ENCODE assay signal across 21 mouse cellular contexts in genomic region chr7:29340247-29340646, GRCm38 (mm10). TPM values are rescaled to one million over a fixed set of nuclear protein-coding genes. Genes with fewer than 3 reads are reported as not detected.
A peak's percentile ranks its signal among the peaks of the same experiment; 100 is the strongest.
DNase-seq lines count a peak whose midpoint lies in the region; ATAC-seq and TF ChIP-seq lines count a peak whose summit lies in the region.
"Had no signal": no experiment of that assay in that cellular context is flagged by ENCODE, and none has a peak within 500 bp of the region (broad histone marks: within the 10 kb centered on the region; RNA-seq: fewer than 3 reads in every experiment).

No protein-coding gene starts in this region.

- DNase-seq in forebrain, embryonic 10.5 days (ENCODE audit: extremely low spot score, low spot score), result no peak
- peak; percentile 28 for DNase-seq in midbrain, embryonic 11.5 days (ENCODE audit: low spot score, missing footprints)
- DNase-seq in midbrain, postnatal 0 days (ENCODE audit: low spot score), result no peak
- peak; percentile 21 for DNase-seq in MEL (ENCODE audit: low read depth, low spot score)
- DNase-seq in kidney, adult 8-10 months, result no peak
- DNase-seq: cerebellum, adult 11 months; cerebellum, adult 8-10 months; cerebellum, postnatal 14 days; embryo, embryonic 11 days; gastrocnemius, postnatal 14 days; heart, postnatal 36 days had no signal

- no peak for TF ChIP-seq POLR2A in MEL (IDR thresholded peaks at IDR 0.05; ENCODE audit: control insufficient read depth in 1 of 2, insufficient read depth in 1 of 2, low read depth in 1 of 2, low read length in 2 of 2, poor library complexity in 1 of 2)

- WGBS in forebrain, embryonic 10.5 days, result 88% methylated on average over 9 of the region's 9 CpGs
- WGBS in forebrain, embryonic 13.5 days, result 91% methylated on average over 9 of the region's 9 CpGs
- 95% methylated on average over 9 of the region's 9 CpGs for WGBS in midbrain, embryonic 11.5 days
- 92% methylated on average over 9 of the region's 9 CpGs for WGBS in midbrain, postnatal 0 days
- WGBS in liver, embryonic 16.5 days (ENCODE audit: insufficient replicate concordance), result 77% methylated on average over 9 of the region's 9 CpGs

- TF ChIP-seq EP300 in MEL (IDR thresholded peaks at IDR 0.05; ENCODE audit: low read depth in 1 of 2, low read length in 2 of 2), result no peak

- no peak overlapping the region for H3K4me3 ChIP-seq in forebrain, embryonic 10.5 days
- no peak overlapping the region for H3K4me3 ChIP-seq in forebrain, embryonic 13.5 days
- no peak overlapping the region for H3K4me3 ChIP-seq in midbrain, embryonic 11.5 days (ENCODE audit: low read depth, low read length)
- H3K4me3 ChIP-seq in midbrain, postnatal 0 days (ENCODE audit: low read depth, low read length), result no peak overlapping the region
- peak overlapping the region; percentile 15 to 57; a peak in 1 of 4 replicates for H3K4me3 ChIP-seq in MEL (ENCODE audit: control insufficient read depth in 1 of 2, insufficient read depth in 1 of 2, low read depth in 2 of 2, low read length in 2 of 2)
- no peak overlapping the region for H3K4me3 ChIP-seq in liver, embryonic 16.5 days (ENCODE audit: low read depth, low read length)
- H3K4me3 ChIP-seq: embryonic facial prominence, embryonic 15.5 days; erythroblast, embryonic 14.5 days; heart, embryonic 13.5 days; hindbrain, embryonic 15.5 days had no signal

- H3K9ac ChIP-seq in forebrain, embryonic 13.5 days, result no peak overlapping the region
- no peak overlapping the region for H3K9ac ChIP-seq in midbrain, embryonic 11.5 days (ENCODE audit: low read length)
- no peak overlapping the region for H3K9ac ChIP-seq in midbrain, postnatal 0 days (replicated peaks; ENCODE audit: low read length, poor library complexity, severe bottlenecking)
- peak overlapping the region; percentile 83 for H3K9ac ChIP-seq in MEL (ENCODE audit: control insufficient read depth, low read depth, low read length, poor library complexity, severe bottlenecking)
- no peak overlapping the region for H3K9ac ChIP-seq in liver, embryonic 16.5 days (ENCODE audit: low read depth, low read length)
- H3K9ac ChIP-seq: embryonic facial prominence, embryonic 15.5 days; heart, embryonic 13.5 days; hindbrain, embryonic 15.5 days had no signal

- H3K79me2 ChIP-seq in MEL (ENCODE audit: control insufficient read depth, insufficient read depth, low read length, poor library complexity), result peaks cover 33% of the 10 kb centered on the region

- no peak for ATAC-seq in forebrain, embryonic 13.5 days
- no peak for ATAC-seq in midbrain, embryonic 11.5 days (ENCODE audit: low FRiP score)
- no peak for ATAC-seq in midbrain, postnatal 0 days (ENCODE audit: low FRiP score)
- ATAC-seq in liver, embryonic 16.5 days (ENCODE audit: low read depth), result no peak
- ATAC-seq: forebrain, embryonic 16.5 days; inflammation-experienced regulatory T-cells, adult 6 months had no signal

- TF ChIP-seq RAD21 in MEL (IDR thresholded peaks at IDR 0.05; ENCODE audit: low read depth, low read length), result no peak

- H3K4me1 ChIP-seq in forebrain, embryonic 10.5 days, result peaks cover 15% of the 10 kb centered on the region
- peaks cover 29% of the 10 kb centered on the region for H3K4me1 ChIP-seq in forebrain, embryonic 13.5 days
- no peaks in the 10 kb centered on the region for H3K4me1 ChIP-seq in midbrain, embryonic 11.5 days (ENCODE audit: control insufficient read depth, insufficient read depth, low read length)
- H3K4me1 ChIP-seq in midbrain, postnatal 0 days (ENCODE audit: insufficient read depth, low read length), result no peaks in the 10 kb centered on the region
- H3K4me1 ChIP-seq in MEL (ENCODE audit: control insufficient read depth in 1 of 2, insufficient read depth in 2 of 2, low read length in 2 of 2), result peaks cover 24 to 53% of the 10 kb centered on the region in 2 experiments
- peaks cover 68% of the 10 kb centered on the region for H3K4me1 ChIP-seq in liver, embryonic 16.5 days (ENCODE audit: control insufficient read depth, low read depth, low read length)

- peaks cover 41% of the 10 kb centered on the region for H3K36me3 ChIP-seq in forebrain, embryonic 10.5 days (replicated peaks)
- H3K36me3 ChIP-seq in forebrain, embryonic 13.5 days (ENCODE audit: poor library complexity, severe bottlenecking), result peaks cover 7% of the 10 kb centered on the region; the same call in 1 of the 2 replicates
- H3K36me3 ChIP-seq in midbrain, embryonic 11.5 days (ENCODE audit: control insufficient read depth, insufficient read depth, low read length), result no peaks in the 10 kb centered on the region
- H3K36me3 ChIP-seq in midbrain, postnatal 0 days (ENCODE audit: insufficient read depth, low read length), result peaks cover 22% of the 10 kb centered on the region
- H3K36me3 ChIP-seq in MEL (ENCODE audit: control insufficient read depth in 1 of 2, insufficient read depth in 2 of 2, low read length in 2 of 2), result peaks cover 0 to 42% of the 10 kb centered on the region in 2 experiments; a peak in 3 of 4 replicates
- no peaks in the 10 kb centered on the region for H3K36me3 ChIP-seq in liver, embryonic 16.5 days (ENCODE audit: control insufficient read depth, insufficient read depth)
- H3K36me3 ChIP-seq: heart, embryonic 13.5 days had no signal

- no peaks in the 10 kb centered on the region for H3K9me3 ChIP-seq in forebrain, embryonic 10.5 days
- no peaks in the 10 kb centered on the region for H3K9me3 ChIP-seq in forebrain, embryonic 13.5 days (replicated peaks)
- H3K9me3 ChIP-seq in midbrain, embryonic 11.5 days (ENCODE audit: control insufficient read depth, low read length), result no peaks in the 10 kb centered on the region
- no peaks in the 10 kb centered on the region for H3K9me3 ChIP-seq in midbrain, postnatal 0 days (ENCODE audit: low read length)
- no peaks in the 10 kb centered on the region for H3K9me3 ChIP-seq in MEL (replicated peaks; ENCODE audit: insufficient read depth, low read length)
- H3K9me3 ChIP-seq in liver, embryonic 16.5 days (replicated peaks; ENCODE audit: control insufficient read depth, low read length), result no peaks in the 10 kb centered on the region
- H3K9me3 ChIP-seq: embryonic facial prominence, embryonic 15.5 days; heart, embryonic 13.5 days; hindbrain, embryonic 15.5 days had no signal

- H3K27ac ChIP-seq in forebrain, embryonic 10.5 days, result 0 out of 2 replicates have a peak overlapping the region, but pooled peaks have one; percentile 3
- no peak overlapping the region for H3K27ac ChIP-seq in forebrain, embryonic 13.5 days
- H3K27ac ChIP-seq in midbrain, embryonic 11.5 days (ENCODE audit: low read depth, low read length), result no peak overlapping the region
- no peak overlapping the region for H3K27ac ChIP-seq in midbrain, postnatal 0 days (ENCODE audit: low read depth, low read length)
- peak overlapping the region; percentile 99 for H3K27ac ChIP-seq in MEL (ENCODE audit: control insufficient read depth, low read depth, low read length)
- peak overlapping the region; percentile 87 for H3K27ac ChIP-seq in liver, embryonic 16.5 days (ENCODE audit: low read length)
- H3K27ac ChIP-seq: embryonic facial prominence, embryonic 15.5 days; heart, embryonic 13.5 days; hindbrain, embryonic 15.5 days had no signal

- TF ChIP-seq CTCF in midbrain, postnatal 0 days (IDR thresholded peaks at IDR 0.05), result no peak
- TF ChIP-seq CTCF in MEL (IDR thresholded peaks at IDR 0.05 in 2 of 3, conservative IDR thresholded peaks at IDR 0.05 in 1 of 3; ENCODE audit: control insufficient read depth in 1 of 3, insufficient read depth in 1 of 3, low read depth in 2 of 3, low read length in 3 of 3, poor library complexity in 1 of 3, severe bottlenecking in 1 of 3), result no peak

- no peak overlapping the region for H3K4me2 ChIP-seq in forebrain, embryonic 13.5 days
- H3K4me2 ChIP-seq in midbrain, embryonic 11.5 days, result no peak overlapping the region
- no peak overlapping the region for H3K4me2 ChIP-seq in midbrain, postnatal 0 days (ENCODE audit: low read depth, low read length, poor library complexity, severe bottlenecking)
- H3K4me2 ChIP-seq in liver, embryonic 16.5 days (ENCODE audit: low read depth, low read length), result no peak overlapping the region
- H3K4me2 ChIP-seq: embryonic facial prominence, embryonic 15.5 days; heart, embryonic 13.5 days; hindbrain, embryonic 15.5 days had no signal

- H3K27me3 ChIP-seq in forebrain, embryonic 10.5 days (ENCODE audit: poor library complexity, severe bottlenecking), result no peaks in the 10 kb centered on the region
- no peaks in the 10 kb centered on the region for H3K27me3 ChIP-seq in forebrain, embryonic 13.5 days
- H3K27me3 ChIP-seq in midbrain, embryonic 11.5 days (ENCODE audit: control insufficient read depth, insufficient read depth, low read length), result no peaks in the 10 kb centered on the region
- H3K27me3 ChIP-seq in midbrain, postnatal 0 days (ENCODE audit: insufficient read depth, low read length), result no peaks in the 10 kb centered on the region
- no peaks in the 10 kb centered on the region for H3K27me3 ChIP-seq in MEL (ENCODE audit: control insufficient read depth in 1 of 2, insufficient read depth in 2 of 2, low read length in 2 of 2)
- no peaks in the 10 kb centered on the region for H3K27me3 ChIP-seq in liver, embryonic 16.5 days (ENCODE audit: control insufficient read depth, insufficient read depth, low read depth, low read length)
- H3K27me3 ChIP-seq: CH12.LX; embryonic facial prominence, embryonic 15.5 days; hindbrain, embryonic 15.5 days had no signal

RNA-seq across cellular contexts. Expression of gene Dpf1, which starts 36.5 kb away (rescaled TPM):
- polyA plus RNA-seq in forebrain, embryonic 10.5 days (2016; fragmentation: Nextera tagmentation; extraction: Ambion mirVana), result 39.1 and 42.7 TPM in 2 replicates
- polyA plus RNA-seq in forebrain, embryonic 13.5 days (2015; fragmentation: Nextera tagmentation; extraction: Ambion mirVana), result 165 and 182 TPM in 2 replicates
- 59.9 and 62.9 TPM in 2 replicates for polyA plus RNA-seq in midbrain, embryonic 11.5 days (2014; fragmentation: Nextera tagmentation; extraction: Ambion mirVana)
- total RNA-seq in midbrain, postnatal 0 days (2014; rRNA removed), result 192 and 197 TPM in 2 replicates
- 160 and 162 TPM in 2 replicates for polyA plus RNA-seq in midbrain, postnatal 0 days (2015; fragmentation: Nextera tagmentation; extraction: Ambion mirVana)
- 8.4 and 10.2 TPM in 2 replicates for total RNA-seq in MEL (2012; rRNA removed)
- 10 to 100 TPM in 1 of 2 experiments, not detected in 1; 17.3 TPM for polyA plus RNA-seq in MEL (2012; ENCODE audit: insufficient read depth in 1 of 2, insufficient read length in 2 of 2, low read depth in 1 of 2, low replicate concordance in 2 of 2, missing spikeins in 1 of 2)
- 1.2 and 1.5 TPM in 2 replicates for polyA plus RNA-seq in liver, embryonic 16.5 days (2015; fragmentation: Nextera tagmentation; extraction: Ambion mirVana)

RNA-seq across cellular contexts. Expression of gene Ppp1r14a, which starts 51.1 kb away (rescaled TPM):
- polyA plus RNA-seq in forebrain, embryonic 10.5 days (2016; fragmentation: Nextera tagmentation; extraction: Ambion mirVana), result 7.4 and 8.7 TPM in 2 replicates
- 14.9 and 17.2 TPM in 2 replicates for polyA plus RNA-seq in forebrain, embryonic 13.5 days (2015; fragmentation: Nextera tagmentation; extraction: Ambion mirVana)
- 21.6 and 21.8 TPM in 2 replicates for polyA plus RNA-seq in midbrain, embryonic 11.5 days (2014; fragmentation: Nextera tagmentation; extraction: Ambion mirVana)
- total RNA-seq in midbrain, postnatal 0 days (2014; rRNA removed), result 1.3 TPM in 2 replicates
- polyA plus RNA-seq in midbrain, postnatal 0 days (2015; fragmentation: Nextera tagmentation; extraction: Ambion mirVana), result 1.4 and 1.7 TPM in 2 replicates
- total RNA-seq in MEL (2012; rRNA removed), result 3.8 and 3.9 TPM in 2 replicates
- 1 to 10 TPM in 1 of 2 experiments, not detected in 1; 7.1 TPM for polyA plus RNA-seq in MEL (2012; ENCODE audit: insufficient read depth in 1 of 2, insufficient read length in 2 of 2, low read depth in 1 of 2, low replicate concordance in 2 of 2, missing spikeins in 1 of 2)
- polyA plus RNA-seq in liver, embryonic 16.5 days (2015; fragmentation: Nextera tagmentation; extraction: Ambion mirVana), result 2.5 and 2.7 TPM in 2 replicates
- total RNA-seq: CH12.LX; common myeloid progenitor, adult 5-6 weeks had no signal
- polyA plus RNA-seq: inflammation-experienced regulatory T-cells, adult 6 months had no signal

RNA-seq across cellular contexts. Expression of gene Spint2, which starts 58.5 kb away (rescaled TPM):
- 44.2 and 50.8 TPM in 2 replicates for polyA plus RNA-seq in forebrain, embryonic 10.5 days (2016; fragmentation: Nextera tagmentation; extraction: Ambion mirVana)
- 30.1 and 41.3 TPM in 2 replicates for polyA plus RNA-seq in forebrain, embryonic 13.5 days (2015; fragmentation: Nextera tagmentation; extraction: Ambion mirVana)
- polyA plus RNA-seq in midbrain, embryonic 11.5 days (2014; fragmentation: Nextera tagmentation; extraction: Ambion mirVana), result 16.5 and 18.3 TPM in 2 replicates
- total RNA-seq in midbrain, postnatal 0 days (2014; rRNA removed), result 46.6 and 47.7 TPM in 2 replicates
- 148 and 153 TPM in 2 replicates for polyA plus RNA-seq in midbrain, postnatal 0 days (2015; fragmentation: Nextera tagmentation; extraction: Ambion mirVana)
- 71.9 and 78.1 TPM in 2 replicates for total RNA-seq in MEL (2012; rRNA removed)
- 100 to 1,000 TPM in 1 of 2 experiments, not detected in 1; 131 TPM for polyA plus RNA-seq in MEL (2012; ENCODE audit: insufficient read depth in 1 of 2, insufficient read length in 2 of 2, low read depth in 1 of 2, low replicate concordance in 2 of 2, missing spikeins in 1 of 2)
- polyA plus RNA-seq in liver, embryonic 16.5 days (2015; fragmentation: Nextera tagmentation; extraction: Ambion mirVana), result 30.9 and 38.6 TPM in 2 replicates

Comparison
In these comparisons a context has a peak if more than half of its experiments do, and no peak if none do; other contexts are left out.
1. DNase-seq: peak in midbrain, embryonic 11.5 days (single experiment) and MEL (single experiment); none in forebrain, embryonic 10.5 days (single experiment), midbrain, postnatal 0 days (single experiment) and kidney, adult 8-10 months (0 of 2).
2. H3K27ac ChIP-seq: peak in forebrain, embryonic 10.5 days (single experiment), MEL (single experiment) and liver, embryonic 16.5 days (single experiment); none in forebrain, embryonic 13.5 days (single experiment), midbrain, embryonic 11.5 days (single experiment) and midbrain, postnatal 0 days (single experiment).
3. H3K4me3 ChIP-seq: peak in MEL (2 of 2); none in forebrain, embryonic 10.5 days (single experiment), forebrain, embryonic 13.5 days (single experiment), midbrain, embryonic 11.5 days (single experiment), midbrain, postnatal 0 days (single experiment) and liver, embryonic 16.5 days (single experiment).